Mouse (Mus musculus) thymus, postnatal 10 days (tissue): Measurements from ENCODE around the gene Rnf40.

Experiments used
- DNase-seq, 2 experiments: peaks; one replicate each; pipeline ENCODE4 v3.0.0; 2021; ENCODE audit warnings: low spot score in 2 of 2

Rnf40 gene

GRCm38 (mm10) chr7:127588011-127588871 is at the start of gene Rnf40, which contains the start of gene Ccdc189:
Rnf40 (plus strand) TSS chr7:127588767.
Ccdc189 (minus strand) TSS chr7:127588595.
- peak; percentile 78 to 89 for DNase-seq

GRCm38 (mm10) chr7:127541671-127542070 is 46.9 kb upstream of the Rnf40 start:
- no peak for DNase-seq

- DNase-seq: no peak
Measured at GRCm38 (mm10) chr7:127549116-127549835, 39.3 kb upstream of the Rnf40 start.

- DNase-seq: no peak
Measured at GRCm38 (mm10) chr7:127551558-127551957, 37.0 kb upstream of the Rnf40 start.

- DNase-seq: no peak
Measured at GRCm38 (mm10) chr7:127560580-127560979, 28.0 kb upstream of the Rnf40 start.

- DNase-seq: no peak
Measured at GRCm38 (mm10) chr7:127561340-127561858, 27.2 kb upstream of the Rnf40 start, which contains the start of gene Tmem265. Tmem265 (plus strand) TSS chr7:127561390.

GRCm38 (mm10) chr7:127564381-127565150 is 24.0 kb upstream of the Rnf40 start:
- no peak for DNase-seq

GRCm38 (mm10) chr7:127572895-127573471 is 15.6 kb upstream of the Rnf40 start, which contains the start of gene Phkg2:
Phkg2 (plus strand) TSS chr7:127573340.
- DNase-seq: peak; percentile 85 to 91

GRCm38 (mm10) chr7:127573503-127574008 is 15.0 kb upstream of the Rnf40 start:
- peak; percentile 16 to 31 for DNase-seq

GRCm38 (mm10) chr7:127574115-127574514 is 14.5 kb upstream of the Rnf40 start:
- DNase-seq: no peak

GRCm38 (mm10) chr7:127583260-127583659 is 5.3 kb upstream of the Rnf40 start:
- DNase-seq: no peak

- DNase-seq: no peak
Measured at GRCm38 (mm10) chr7:127585031-127585430, 3.5 kb upstream of the Rnf40 start.

- no peak for DNase-seq
Measured at GRCm38 (mm10) chr7:127586149-127586548, 2.4 kb upstream of the Rnf40 start.

- DNase-seq: no peak
Measured at GRCm38 (mm10) chr7:127587196-127587595, 1.4 kb upstream of the Rnf40 start.

GRCm38 (mm10) chr7:127588901-127589300 is 334 bp downstream of the Rnf40 start:
- DNase-seq: no peak

- no peak for DNase-seq
Measured at GRCm38 (mm10) chr7:127589637-127590036, 1.1 kb downstream of the Rnf40 start.

GRCm38 (mm10) chr7:127591108-127591507 is 2.5 kb downstream of the Rnf40 start:
- DNase-seq: no peak

- DNase-seq: no peak
Measured at GRCm38 (mm10) chr7:127592575-127592974, 4.0 kb downstream of the Rnf40 start.

GRCm38 (mm10) chr7:127596747-127597146 is 8.2 kb downstream of the Rnf40 start:
- no peak for DNase-seq

GRCm38 (mm10) chr7:127600612-127601011 is 12.0 kb downstream of the Rnf40 start:
- DNase-seq: no peak

GRCm38 (mm10) chr7:127601735-127602134 is 13.2 kb downstream of the Rnf40 start:
- no peak for DNase-seq
